Mouse (Mus musculus) monocyte, adult 5-6 weeks (primary cell): Measurements from ENCODE around the gene Mill2. TPM values are rescaled to one million over a fixed set of nuclear protein-coding genes. Genes with fewer than 3 reads are reported as not detected.

ENCODE experiments used
- ATAC-seq: fragments of 153-309, 156-312 bp; replicated peaks from 2 replicates; pipeline ENCODE4 v1.8.0; 2017; ENCODE audit warnings: mild to moderate bottlenecking; ENCODE audit not compliant: low TSS enrichment, insufficient number of reproducible peaks, severe bottlenecking, poor library complexity, low FRiP score
- total RNA-seq: library from RNA; stranded (forward); fragments of 200-1000, 200-491, 200-594 nt; gene quantifications from 3 replicates; pipeline ENCODE4 v1.2.3, GENCODE M21; 2017

The Mill2 gene
- total RNA-seq, 1 experiment from 2014 or later = not detected

DNA sequence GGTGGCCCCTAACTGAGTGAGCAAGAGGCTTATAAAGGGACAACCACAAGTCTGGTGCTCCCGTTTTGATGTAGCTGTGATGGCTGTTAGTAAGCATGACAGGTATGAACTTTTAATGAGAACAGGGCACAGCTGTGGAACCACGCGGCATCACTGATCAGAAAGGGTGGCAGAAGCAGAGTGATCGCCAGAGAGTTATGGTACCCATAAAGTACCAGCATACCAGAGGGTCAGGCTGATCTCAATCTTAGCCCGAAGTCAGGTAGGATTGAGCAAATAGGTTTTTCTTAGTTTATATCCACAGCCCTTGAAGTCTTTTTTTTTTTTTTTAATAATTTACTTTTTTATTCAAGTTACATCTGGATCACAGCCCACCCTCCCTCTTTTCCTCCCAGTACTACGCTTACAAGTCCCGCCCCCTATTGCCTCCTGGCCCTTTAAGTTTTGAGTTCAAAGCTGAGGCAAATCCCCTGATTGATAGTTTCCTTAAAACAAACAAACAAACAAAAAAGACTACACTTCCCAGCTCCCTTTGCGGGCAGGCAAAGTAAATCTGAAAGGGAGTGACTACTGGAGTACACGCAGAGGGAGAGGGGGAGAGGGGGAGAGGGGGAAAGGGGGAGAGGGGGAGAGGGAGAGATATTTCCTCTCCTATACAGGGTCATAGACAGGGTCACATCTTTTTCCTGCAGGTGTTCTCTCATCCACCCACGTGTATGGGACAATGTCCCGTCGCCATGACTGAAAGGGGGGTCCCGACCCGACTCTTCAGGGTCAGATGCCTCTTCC lies 32.4 kb downstream of the Mill2 start:
- no peak for ATAC-seq

DNA sequence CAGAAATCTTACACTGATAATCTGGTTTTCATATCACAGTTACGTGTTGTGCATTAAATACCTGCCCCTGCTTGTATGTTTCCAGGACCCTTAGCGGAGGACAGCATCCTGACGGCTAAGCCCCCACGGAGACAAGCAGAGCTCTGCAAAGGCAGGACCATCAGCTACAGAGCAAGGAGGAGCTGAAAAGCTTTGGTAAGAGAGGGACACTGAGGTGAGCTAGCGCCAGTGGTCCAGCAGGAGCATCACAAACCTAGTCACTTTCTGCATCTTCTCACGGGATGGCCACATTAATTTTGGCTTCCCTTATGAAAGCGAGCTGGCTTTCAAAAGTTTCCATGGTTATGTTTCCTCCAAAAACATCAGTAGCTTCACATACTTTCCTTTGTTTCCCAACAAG lies 33.0 kb downstream of the Mill2 start:
- ATAC-seq = no peak

DNA sequence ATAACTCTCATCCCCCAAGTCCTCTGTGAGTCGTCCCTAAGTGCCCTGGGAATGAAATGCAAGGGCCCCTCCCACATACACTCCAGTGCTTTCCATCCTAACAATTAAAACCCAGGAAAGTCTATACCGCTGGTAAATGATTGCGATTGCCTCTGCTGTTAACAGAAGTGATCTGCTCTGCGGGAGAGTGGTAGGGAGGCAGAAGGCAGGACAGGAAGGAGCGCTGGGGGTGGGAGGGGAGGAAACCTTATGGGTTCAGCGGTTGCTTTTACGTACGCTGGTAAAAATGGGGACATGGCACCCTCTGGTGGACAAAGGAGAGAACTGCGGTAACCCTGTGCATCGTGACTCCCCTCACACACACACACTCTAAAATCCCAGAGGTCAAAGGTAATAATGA lies 33.5 kb downstream of the Mill2 start:
- peak; percentile 96 for ATAC-seq

DNA sequence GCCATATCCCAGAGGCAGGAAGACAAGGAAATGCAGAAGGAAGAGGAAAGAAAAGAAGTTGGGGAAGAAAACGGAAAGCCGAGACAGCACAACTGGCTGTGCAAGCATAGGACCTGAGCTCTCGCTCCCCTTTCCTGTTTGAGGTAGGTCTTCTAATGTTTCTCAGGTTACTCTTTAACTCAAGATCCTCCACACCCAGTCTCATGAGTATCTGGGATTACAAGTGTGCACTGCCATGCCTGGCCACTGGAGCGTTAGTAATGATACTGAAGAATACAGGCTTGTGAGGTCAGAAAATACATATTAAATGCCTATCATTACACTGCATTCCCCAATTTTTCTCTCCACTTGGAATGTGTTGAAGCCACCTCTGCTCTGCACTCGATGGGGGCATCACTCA lies 35.6 kb downstream of the Mill2 start:
- ATAC-seq = no peak

DNA sequence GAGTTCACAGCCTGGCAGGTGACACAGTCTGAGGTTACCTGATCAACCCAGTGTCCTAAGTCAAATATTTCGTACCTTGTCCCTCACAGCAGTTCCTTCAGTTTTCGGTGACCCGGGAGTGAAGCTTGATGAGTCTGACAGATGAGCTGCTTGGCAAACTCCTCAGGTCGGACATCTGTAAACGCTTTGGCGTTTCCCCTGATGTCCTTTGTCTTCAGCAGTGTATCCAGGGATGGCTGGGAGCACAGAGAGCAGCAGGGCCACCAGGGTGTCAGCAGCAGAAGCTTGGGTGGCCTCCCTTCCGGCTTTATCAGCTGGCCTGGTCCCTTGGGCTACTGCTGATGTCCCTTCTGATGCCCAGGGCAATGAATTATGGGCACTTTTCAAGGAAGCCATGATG lies 38.9 kb downstream of the Mill2 start:
- no peak for ATAC-seq

DNA sequence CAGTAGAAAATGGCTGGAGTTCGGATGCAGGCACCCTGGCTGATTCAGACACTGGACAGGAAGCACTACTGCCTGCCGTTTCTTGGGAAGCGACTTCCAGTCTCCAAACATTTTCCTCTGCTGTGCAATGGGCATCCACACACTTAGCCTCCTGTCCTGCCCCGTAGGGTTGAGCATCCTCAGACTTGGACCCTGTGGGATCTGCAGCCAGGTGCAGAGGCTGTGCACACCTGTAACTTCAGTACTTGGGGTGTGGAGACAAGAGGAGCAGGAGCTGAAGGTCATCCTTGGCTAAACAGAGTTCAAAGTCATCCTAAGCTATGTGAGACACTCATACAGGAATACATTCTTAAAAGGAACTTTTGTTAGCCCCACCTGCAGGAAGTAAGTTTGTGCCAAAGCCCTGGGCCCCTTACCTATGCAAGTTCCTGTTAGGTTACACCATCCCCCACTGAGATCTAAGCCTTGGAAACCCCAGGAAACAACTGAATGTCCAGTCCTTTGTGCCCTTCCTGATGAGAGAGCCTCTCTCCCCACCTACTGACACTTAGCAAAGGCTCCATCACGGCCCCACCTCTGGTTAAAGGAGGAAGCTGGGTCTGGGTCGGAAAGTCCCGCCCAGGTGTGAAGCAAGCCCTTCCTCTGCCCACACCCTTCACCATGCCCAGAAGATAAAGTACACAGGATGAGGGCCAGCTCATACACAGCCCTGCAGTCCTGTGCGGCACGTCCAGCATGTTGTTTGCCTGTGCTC lies 44.4 kb downstream of the Mill2 start:
- ATAC-seq = peak; percentile 78

DNA sequence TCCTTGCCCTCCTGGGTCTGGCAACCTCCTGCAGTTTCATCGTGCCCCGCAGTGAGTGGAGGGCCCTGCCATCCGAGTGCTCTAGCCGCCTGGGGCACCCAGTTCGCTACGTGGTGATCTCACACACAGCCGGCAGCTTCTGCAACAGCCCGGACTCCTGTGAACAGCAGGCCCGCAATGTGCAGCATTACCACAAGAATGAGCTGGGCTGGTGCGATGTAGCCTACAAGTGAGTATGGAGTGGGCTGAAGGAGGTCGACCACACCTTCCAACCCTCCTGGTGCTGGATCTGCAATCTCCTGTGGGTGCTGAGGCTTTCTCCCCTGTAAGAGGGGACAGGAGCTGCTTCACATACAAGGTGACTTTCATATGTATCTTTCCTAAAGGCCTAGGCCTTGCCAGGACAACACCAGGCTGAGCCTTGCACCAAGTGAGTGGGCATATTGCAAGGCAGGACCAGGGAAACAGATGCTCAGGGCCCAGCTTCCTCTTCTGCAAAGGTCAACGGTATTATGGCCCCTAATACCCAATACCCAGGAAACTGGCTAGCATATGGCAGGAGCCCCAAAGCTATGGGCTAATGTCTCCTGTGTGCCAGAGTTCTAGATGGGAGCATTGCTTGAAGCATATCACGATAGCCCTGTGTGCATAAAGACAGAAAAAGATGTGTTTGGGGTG lies 45.1 kb downstream of the Mill2 start:
- peak; percentile 37 for ATAC-seq

DNA sequence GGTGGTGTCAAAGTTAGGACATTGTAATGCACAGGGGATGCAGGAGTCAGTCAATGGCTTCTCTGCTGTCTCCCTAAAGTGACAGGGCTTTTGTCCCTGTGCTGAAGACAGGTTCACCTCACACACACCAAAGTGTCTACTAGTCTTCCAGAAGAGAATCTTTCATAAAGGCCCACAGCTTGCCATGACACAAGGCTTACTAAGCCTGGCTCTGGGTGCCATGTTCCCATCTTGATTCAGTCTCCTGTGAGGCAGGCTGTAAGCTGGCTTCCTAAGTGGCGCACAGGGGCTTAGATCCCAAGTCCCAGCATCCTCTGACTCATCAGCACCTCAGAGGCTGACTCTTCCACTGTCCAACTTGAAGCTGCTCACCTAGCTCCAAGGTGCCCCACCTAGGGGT lies 47.2 kb downstream of the Mill2 start:
- no peak for ATAC-seq

DNA sequence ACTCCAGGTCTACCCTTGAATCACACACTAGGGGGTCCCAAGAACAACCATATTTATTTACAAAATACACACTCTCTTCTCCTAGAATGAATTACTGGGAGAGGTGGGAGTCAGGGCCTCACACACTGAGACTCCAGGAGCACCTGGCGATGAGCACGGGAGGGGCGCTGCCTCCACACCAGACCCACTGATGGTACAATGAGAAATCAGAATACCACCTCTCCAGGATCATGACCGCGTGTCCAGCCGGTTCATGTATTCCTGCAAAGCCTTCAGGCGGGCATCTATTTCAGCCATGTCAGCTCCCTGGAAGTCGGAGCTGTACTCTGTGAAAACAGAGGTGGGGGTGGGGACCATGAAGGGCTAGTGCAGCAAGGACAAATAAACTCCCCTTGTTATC lies 51.1 kb downstream of the Mill2 start:
- ATAC-seq = no peak

DNA sequence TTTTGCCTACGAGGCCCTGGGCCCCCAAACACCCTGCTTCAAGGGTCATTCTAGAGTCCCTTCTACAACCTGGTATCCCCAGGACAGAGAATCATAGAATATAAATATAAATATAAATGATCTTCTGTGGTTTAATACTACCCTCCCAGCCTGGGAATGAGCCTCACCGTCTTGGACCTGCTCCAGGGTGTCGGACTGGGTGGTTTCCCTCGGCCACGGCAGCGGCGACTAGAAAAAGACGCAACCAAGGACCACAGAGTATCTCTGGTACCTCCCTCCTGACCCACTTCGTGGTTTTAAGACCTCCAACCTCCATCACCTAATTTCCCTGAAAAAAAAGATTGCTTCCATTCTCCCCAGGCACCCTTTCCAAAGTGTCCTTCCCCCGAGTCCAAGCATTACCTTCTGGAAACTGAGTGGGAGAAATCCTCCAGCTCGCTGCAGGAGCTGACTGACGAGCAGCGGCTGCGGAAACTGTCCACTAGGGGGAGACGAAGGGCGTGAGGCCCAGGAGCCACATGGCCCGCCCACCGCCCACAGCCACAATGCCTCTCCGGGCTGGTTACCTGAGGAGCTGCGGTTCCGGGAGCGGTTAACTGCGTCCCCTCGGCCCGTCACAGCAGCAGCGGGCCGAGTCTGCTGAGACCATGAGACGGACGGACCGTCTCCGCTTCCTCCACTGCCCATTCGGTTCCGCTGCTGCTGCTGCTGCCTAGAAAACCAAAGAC lies 52.3 kb downstream of the Mill2 start:
- peak; percentile 85 for ATAC-seq

DNA sequence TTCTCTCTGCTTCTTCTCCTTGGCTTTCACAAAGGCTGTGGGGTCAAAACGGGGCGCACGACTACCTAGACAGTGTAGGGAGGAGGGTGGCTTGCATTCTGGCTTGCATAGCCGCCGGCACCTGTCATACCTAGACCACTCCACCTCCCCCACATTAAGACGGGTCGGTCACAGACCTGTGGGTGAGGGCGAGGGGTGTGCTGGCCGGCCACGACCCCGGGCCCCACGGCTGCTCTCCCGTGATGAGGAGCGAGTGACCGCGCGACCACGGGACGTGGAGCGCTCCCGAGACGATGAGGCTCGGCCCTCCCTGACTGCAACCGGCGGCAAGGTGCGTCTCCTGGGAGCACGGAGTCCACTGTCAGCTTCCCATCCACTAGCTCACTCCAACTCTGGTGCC lies 53.2 kb downstream of the Mill2 start:
- ATAC-seq = no peak

DNA sequence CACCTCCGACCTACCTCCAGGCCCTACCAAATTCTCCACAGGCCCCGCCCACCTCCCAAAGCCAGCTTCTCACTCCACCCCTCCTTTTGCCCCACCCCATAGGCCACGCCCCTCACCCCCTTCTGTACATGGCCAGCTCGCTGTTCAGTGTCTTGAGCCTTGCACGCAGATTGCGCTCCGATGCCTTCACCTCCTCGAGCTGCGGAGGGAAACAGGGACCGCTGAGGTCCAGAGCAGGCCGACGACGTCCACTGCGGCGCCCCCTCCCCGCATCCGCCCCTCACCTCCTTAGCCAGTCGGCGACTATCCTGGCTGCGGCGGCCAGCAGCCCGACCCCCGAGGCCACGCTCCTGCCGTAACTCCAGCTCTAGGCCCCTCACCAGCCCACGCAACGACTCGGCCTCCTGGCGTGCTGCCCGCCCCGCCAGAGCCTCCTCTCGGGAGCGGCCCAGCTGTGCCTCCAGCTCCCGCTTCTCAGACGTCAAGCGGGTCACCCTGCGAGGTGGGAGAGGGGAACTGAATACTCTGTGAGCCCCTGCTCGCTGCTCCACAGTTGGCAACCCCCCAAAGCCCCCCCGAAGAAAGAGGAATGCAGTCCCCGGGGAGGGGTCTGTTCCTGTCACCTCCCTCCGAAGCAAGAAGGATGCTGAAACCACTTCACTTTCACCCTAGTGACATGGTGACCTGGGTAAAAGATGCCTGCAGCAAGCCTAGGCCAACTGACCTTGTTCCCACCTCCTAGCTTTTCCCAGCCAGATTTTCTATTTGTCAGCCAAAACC lies 54.1 kb downstream of the Mill2 start:
- no peak for ATAC-seq

DNA sequence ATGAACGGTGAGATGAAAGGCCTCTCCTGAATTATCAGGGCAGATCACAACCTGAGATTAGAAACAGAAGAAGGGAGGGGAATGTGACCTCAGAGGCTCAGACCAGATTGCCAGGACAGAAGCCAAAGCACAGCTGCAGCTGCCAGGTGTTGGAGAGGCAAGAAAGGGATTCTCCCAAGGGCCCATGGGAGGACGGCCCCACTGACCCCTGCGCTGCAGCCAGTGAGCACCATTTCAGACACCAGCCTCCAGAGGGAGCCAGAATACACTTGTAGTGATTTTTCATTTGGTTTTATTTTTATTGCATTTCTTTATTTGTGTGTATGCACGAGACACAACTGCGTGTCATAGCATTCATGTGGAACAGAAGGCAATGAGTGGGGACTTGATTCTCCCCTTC lies 56.8 kb downstream of the Mill2 start:
- no peak for ATAC-seq

DNA sequence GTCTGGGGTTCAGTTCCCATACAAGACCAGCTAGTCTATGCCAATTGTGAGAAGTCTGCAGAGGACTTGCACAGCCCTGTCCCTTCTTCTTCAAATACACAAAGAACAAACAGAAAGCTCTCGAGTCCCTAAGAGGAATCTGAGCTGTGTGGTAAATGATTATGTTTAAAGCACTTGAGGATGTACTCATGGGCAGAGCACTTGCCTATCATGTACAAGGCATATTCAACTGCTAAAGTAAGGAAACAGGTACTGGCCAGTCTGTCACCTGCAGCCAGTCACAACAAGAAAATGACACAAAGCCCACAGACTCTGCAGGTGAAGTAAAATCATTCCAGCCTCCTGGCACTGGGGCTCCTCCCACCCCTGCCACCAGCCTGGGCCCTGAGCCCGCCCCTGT lies 60.7 kb downstream of the Mill2 start:
- no peak for ATAC-seq

DNA sequence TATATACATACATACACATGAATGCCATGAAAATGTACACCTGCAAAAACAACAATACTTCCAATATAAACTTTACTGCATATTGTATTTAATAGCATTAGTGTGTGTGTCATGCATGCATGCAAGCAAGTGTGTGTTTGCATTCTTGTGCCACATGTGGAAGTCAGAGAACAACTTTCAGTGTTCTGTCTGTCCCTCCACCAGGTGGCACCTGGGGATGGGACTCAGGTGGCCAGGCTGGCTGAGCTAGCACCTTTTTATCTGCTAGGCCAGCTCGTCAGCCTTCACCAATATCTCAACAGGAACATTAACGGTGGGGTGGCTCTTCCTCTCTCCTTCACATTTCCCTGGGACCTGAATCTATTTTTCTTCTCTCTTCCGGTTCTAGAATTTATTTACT lies 62.7 kb downstream of the Mill2 start:
- no peak for ATAC-seq

DNA sequence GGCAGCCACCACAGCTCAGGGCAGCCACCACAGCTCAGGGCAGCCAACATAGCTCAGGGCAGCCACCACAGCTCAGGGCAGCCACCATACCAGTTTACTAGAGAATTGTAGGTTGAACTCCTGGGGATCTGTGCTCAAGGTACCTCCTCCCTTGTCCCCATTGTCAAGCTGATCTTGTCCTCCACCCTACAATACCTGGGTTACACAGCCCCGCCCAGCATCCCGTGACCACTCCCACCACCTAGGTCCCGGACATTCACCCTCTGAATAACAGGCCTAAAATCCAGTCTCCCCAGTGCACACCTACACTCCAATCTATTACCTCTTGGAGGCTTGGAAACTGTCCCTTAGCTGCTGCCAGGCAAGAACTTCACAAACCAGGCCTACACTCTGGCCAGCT lies 65.2 kb downstream of the Mill2 start:
- no peak for ATAC-seq

DNA sequence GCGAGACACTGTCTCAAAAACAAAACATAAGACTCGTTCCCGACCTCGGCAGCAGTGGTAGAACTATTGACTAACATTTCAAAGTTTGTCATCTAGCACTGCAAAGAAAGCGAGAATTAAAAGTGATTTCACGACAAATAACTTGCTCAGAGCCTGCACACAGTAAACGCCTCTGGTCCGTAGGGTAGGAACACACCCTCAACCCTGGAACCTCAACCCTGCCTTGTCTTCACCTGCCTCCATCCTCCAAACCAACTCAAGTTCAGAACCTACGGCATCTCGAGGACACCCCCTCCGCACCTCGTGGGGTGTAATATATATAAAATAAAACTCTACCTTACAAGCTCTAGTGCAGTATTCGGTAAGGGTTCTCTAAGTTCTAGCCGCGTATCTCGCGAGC lies 70.0 kb downstream of the Mill2 start:
- no peak for ATAC-seq

DNA sequence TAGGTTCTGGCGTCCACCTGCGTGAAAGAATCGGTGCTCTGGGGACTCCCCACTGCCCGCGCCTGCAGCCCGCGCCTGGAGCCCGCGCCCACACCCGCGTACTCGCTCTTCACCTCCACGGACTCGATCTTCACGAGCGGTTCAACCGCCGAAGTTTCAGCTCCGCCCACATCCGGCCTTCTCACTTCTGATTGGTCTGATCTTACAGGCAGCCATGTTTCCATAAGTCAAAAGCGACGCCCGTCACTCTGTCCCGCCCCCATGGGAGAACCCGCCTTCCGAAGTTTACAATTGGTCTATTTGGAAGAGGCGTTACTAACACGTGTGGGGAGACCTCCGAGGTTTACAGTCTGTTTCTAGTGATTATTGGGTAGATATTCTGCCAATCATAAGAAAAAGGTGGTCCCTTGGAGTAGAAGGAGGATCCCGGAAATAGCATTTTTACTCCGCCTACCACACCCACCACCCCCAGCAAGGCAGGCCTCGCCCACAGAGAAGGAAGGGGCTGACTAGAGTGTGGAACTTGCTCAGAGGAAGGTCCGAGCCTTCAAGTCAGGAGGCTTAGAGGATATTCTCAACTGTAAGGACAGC lies 70.6 kb downstream of the Mill2 start, which contains the start of gene Ccdc61:
Ccdc61 (minus strand) TSS at position 175 of the 591 bp plus-strand sequence.
- peak; percentile 99 for ATAC-seq
